Mouse (Mus musculus) cerebellum, adult 9-11 months (tissue): ENCODE data around the gene Snx18.
A peak's percentile ranks its signal among the peaks of the same experiment; 100 is the strongest.

Experiments used
- DNase-seq: peaks from one replicate; pipeline ENCODE4 v3.0.0; 2022

The Snx18 gene

DNA sequence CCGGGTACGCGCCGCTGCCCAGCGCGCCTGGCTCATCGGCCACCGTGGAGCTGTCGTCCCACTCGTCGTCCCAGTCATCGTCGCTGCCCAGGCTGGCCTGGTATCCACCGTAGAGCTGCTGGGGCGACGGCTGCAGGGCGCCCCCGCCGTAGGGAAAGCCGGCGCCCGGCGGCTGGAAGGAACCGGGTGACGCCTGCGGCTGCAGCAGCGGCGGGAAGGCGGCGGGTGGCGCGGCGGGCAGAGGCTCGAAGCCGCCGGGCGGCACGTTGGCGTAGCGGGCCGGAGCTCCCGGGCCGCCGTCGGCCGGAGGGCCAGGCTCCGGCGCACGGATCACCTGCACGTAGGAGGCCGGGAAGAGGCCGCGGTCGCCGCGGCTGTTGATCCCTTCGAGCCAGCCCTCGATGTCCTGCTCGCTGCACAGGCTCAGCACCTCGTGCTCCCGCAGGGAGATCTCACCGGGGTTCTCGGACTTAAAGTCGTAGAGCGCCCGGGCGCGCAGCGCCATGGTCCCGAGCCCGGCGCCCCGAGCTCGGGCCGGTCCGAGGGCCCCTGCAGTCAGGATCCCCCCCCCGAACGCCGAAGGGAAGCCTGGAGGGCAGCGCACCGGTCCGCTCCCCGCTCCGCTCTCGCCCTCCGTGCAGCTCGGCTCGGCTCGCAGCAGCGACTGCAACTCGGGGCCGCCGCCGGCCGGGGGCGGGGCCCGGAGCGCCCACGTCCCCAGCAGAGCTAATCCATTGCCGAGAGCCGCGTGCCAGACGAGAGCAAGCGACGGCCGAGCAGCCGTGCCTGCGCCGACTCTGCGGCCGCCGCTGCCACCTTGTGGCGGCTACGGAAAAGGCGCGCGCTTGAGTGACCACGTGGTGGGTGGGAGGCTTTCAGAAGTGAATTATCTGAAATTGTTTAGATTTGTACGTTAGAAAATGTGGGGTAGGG is at the start of gene Snx18:
Gene Snx18, minus strand, starts transcription at position 674 of the 933 bp plus-strand sequence.
- DNase-seq: peak; percentile 92

DNA sequence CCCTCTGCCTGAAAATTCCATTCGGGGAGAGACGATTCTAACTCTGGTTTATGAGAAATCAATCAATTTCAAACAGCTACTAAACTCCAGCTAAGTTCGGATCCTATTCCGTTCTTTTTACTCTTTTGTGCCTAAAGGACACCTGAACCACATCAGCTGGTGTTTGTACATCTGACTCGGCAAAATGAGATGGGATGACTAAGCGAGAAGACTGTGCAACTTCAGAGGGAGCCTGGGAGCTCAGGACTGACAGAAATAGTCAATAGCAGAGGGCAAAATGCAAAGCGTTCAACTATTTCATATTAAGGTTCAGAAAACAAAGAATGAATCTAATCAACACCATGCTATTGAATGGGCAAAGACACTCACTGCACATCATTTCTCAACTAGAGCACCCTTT is 45.5 kb upstream of the Snx18 start:
- no peak for DNase-seq

DNA sequence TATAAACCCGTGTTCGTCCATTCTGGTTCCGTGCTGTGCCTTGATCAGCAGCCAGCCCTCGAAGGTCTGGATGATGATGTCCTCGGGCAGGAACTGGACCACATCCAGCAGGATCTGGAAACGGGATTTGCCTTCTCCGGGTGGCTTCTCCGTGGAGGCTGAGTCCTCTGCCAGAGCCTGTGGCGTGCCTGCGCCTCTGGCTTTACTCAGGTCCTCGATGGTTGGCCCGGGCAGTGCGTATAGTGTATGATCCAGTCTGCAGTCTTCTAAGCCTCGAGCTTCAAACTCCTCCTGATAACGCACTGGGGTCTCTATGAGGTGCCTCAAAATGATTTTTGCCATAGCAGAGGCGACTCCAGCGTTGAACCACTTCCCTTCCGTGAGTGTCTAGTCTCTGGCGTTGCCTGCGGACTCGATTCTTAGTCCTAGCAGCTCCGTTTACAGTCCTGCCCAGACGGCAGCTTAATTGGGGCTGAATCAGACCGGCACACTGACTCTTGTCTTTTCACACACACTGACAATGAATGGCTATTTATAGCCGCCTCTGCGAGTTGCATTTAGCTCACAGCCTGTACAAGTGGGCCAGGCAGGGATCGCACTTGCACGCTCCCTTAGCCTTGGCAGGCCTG is 44.9 kb upstream of the Snx18 start, which contains the start of gene Hspb3:
Gene Hspb3, minus strand, starts transcription at position 526 of the 629 bp plus-strand sequence.
- DNase-seq: peak; percentile 76

DNA sequence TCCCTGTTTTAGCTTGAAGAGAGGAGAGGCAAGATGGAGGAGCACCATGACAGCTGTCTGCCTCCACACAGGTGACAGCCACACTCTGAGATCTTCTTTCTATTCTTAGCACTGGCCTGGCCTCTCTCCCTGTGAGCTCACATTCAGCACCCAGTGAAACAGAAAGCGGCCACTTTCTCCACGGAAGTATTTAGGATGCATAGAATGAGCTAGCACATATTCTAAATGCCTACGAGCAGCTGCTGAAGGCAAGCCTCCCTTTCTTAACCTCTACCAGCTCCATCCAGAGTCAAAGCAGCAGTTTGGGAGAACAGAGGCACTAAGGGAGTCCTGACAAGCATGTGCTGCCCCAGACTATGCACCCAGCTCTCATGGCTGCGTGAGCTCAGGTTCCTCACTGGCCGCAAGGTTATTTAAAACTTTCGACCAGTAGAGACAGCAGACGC is 43.5 kb upstream of the Snx18 start:
- no peak for DNase-seq

DNA sequence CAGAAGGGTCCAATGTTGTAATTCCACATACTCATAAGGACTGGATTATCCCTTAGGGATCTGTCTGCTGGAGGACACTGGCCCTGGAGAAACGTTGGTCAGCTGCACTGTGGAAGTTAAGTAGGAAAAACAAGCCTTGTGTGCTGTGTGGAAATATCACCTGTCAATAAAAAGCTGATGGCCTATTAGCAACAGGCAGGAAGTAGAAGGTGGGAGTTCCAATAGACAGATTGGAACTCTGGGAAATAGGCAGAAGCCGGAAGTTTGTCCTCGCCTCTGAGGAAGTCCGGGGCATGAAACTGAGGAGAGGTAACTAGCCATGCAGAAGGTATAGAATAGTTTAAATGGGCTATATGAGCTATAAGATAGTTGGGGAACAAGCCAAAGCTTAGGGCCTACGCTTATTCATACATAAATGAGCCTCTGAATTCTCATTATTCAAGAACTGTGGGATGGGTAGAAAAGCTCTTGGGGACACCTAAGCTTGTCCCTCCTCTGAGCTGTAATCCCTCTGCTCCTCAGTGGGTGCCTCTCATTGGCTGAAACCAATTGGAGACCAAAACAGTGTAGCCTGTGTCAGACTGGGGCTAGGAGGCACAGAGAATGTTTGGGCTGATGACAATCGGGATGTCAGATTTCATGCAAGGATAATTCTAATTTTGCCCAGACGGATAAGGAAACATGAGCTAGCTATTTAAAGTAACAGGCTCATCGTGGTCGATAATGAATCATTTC is 42.4 kb upstream of the Snx18 start:
- DNase-seq: no peak

DNA sequence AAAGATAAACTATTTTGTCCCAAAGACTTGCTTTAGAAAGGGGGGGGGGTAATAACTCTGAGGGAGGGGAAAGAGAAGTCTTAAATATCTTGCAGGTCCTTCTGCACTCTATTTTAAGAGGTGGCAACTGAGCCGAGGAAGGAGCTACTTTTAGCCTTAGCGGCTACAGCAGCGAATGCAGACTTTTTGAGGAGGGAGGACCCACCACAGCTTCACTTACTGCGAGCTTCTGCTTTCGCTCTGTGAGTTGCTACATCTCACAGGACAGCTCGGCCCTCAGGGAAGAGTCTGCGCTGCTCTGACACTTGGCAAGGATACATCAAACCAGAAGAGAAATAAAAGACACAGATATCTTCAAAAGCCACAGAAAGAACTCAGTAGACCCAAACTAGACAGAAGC is 38.8 kb upstream of the Snx18 start:
- no peak for DNase-seq

DNA sequence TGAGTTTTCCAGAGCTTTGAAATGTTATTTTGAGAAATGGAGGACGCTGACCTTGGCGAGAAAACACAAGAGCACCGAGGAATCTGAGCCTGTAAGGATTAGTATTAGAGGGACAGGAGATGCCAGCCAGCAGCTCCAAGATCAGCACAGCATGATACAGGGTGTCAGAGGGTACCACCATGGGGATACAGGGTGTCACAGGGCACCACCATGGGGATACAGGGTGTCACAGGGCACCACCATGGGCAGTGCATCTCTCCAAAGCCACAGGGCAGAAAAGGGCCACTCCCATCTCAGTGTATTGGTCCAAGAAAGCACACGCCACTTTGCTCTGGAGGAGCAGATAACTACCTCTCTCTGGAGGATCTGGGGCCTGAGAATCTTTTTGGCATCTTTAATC is 38.3 kb upstream of the Snx18 start:
- no peak for DNase-seq

DNA sequence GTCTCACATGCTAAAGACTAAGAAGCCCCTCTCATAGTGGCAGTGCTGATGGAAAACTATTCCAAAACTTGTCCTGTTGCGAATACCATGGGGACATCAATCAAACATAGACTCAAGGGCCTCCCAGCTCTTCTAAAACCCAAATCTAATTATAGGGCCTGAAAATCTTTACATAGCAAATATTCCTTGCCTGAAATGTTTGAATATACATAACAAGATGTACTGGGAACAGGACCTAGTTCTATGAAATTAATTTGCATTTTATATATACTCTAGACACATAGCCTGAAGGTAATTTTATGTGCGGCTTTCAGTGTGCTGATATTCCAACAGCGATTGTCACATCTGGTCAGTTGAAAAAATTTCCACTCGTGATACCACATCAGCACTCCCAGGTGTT is 37.1 kb upstream of the Snx18 start:
- no peak for DNase-seq

DNA sequence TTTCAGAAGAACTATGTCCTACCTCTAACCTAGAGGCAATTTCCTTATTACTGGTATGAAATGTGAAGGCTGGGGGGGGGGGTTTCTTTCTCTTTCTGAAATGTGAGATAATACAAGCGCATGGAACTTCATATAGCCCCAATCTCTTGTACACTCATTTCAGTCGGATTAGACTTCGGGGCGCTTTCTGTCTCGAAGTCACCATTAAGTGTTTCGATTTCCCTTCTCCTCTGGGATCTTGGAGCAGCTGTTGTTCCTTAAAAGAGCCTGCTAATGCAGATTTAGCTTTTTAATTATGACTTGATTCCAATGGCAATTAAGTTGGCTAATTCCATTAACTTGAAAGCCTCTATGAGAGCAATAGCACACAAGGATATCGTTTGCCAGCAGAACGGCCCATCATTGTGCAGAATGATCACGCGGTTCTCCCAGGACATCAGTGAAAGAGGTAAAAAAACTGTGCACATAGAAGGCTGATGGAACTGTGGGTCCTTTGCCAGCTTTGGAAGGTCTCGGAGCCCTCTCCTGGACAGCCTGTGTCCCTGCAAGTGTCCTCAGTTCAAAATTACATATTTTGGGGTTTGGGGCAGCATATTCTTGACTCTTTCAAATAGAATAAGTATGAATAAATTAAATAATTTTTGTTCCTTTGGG is 22.7 kb upstream of the Snx18 start:
- DNase-seq: no peak

DNA sequence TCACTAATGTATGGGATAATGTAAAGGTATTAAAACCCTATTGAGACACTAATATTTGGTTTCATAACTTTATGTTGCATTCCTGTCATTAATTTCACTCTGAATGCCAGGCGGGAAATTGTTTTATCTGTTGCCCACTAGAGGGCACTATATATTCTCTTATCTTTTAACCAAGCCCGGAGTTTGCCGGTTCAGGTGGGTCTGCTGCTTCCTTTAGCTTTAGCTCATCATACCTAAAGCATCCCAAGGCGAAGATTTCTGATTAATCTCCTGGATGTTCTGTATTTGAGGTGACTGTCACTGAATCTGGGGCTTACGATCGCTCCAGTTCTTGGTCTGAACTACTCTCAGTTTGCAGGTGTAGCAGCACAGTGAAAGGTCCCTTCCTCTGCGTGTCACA is 20.6 kb upstream of the Snx18 start:
- DNase-seq: no peak

DNA sequence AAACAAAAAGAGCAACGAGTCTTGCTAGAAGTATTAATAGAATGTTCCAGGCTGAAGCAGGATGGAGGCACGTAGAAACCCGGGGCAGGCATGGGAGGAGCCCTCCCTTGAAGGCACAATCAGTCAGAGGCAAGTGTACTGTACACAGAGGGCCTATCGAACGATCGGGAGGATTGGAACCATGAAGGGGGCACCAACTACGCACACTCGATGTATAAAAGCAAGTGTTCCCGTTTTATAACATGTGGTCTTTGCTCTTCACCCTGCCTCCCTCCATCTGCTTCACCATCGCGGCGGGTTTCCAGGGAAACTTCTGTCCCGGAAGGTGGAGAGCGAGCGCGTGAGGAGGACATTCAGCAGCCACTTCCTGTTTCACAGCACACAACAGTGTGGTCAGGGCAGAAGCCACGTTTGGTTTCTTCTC is 17.4 kb upstream of the Snx18 start:
- DNase-seq: no peak

DNA sequence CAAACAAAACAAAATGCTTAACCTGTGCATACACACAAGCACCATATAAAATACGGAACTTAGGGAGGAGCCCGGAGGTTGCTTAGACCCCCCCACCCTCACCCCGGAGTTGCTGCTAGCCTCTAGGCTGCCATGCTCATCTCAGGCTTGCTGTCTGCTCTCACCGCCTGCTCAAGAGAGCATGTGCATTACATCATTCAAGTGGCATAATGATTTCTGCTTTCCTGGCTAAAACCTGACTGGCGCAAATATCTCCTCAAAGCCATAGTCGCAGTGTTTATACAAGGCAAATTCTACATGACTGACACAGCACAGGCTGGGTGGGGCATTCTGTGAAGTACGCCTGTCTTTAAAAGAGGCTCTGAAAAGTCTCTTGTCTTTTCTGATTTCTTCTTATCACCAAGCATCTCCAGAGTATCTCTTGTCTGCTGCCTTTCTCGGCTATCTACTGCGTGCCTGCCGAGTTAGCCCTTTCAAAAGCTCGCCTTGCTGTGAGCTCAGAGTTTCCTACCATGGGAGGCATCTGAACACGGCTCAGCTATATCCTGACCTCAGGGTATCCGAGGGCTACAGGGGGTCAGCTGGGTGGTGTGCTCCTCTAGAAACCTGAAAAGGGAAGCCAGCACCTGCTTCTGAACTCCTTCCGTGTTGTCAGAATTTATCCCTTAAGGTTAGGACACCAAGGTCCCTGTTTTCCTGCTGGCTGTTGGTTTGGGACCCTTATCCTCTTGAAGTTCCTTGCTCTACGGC is 16.5 kb upstream of the Snx18 start:
- no peak for DNase-seq

DNA sequence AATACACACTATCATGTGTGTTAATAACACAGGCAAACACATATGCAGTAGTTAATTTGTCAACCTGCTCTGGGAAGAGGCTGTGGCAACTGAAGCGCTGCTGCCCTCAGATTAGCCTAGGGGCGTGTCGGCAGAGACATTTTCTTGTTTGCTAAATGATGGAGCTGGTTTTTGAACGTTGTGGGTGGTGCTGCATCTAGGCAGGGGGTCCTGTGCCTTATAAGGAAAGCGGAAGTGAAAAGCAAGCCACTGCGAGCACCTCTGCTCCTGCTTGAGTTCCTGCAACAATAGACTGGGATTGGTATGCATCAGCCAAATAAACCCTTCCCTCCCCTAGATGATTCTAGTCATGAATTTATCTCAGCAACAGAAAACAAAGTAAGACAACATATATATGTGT is 14.1 kb upstream of the Snx18 start:
- DNase-seq: no peak

DNA sequence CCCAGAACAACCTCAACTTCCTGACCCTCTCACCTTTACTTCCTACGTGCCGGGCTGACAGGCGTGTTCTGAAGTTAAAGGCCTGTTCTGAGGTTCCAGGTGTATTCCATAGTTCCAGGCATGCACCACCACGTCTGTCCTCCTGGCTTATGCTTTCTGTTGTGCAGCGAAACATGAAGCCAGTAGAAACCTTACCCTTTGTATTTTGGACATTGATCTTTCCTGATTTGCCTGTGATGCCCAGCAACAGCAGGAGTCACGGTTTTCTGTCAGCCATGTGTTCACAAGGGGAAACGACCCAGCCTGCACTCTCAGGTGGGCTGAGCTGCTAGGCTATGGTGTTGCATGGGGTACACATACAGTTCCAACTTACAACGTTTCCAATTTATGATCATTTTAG is 9.2 kb upstream of the Snx18 start:
- no peak for DNase-seq

DNA sequence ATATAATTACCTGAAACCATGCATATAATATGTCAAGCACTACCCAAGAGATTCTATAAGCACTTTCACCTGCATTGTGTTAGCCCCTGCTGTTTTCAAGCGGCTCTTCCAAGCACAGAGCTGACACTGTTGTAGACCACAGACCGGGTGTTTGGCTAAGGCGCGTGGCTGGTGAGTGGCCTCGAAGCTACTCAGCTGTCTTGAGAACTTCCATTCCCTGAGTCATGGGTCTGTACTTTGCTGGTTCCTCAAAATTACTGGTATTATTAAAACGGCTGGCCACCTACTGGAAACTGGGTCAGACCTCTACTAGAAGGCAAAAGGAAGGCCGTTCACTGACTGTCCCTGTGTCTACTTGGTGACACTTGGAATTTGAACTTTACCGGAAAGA is 4.5 kb upstream of the Snx18 start:
- no peak for DNase-seq

DNA sequence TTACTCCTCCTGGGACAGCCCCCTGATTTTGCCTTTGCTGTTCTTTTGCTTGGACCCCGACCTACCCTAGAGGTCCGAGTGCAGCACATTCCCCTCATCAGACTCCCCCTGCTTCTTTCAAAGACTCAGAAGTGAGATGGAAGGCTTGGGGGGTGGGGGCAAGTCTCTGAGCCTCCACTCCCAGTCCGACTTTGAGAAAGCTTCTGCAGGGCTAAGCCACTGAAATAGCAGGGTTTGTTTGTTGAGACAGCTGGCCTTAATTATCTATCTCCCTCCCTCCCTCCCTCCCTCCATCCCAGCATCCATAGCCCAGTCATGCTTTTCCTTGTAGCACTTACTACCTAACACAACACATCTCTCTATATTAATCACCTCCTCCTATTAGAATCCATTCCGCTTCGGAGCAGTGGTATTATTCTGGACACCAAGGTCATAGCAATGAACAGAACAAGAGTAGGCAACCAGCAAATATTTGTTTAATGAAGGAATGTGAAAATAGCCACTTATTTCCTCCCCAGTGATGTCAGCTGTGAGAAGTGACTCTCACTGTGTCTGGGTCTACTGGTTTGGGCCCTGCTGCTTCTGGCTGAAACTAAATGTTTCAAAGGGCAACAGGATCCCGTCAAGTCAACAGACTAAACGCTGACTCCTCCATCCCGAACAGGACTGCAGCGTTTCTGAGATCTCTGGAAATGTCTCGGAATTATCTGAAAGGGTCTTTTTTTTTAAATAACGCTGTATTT is 3.9 kb upstream of the Snx18 start:
- DNase-seq: no peak

DNA sequence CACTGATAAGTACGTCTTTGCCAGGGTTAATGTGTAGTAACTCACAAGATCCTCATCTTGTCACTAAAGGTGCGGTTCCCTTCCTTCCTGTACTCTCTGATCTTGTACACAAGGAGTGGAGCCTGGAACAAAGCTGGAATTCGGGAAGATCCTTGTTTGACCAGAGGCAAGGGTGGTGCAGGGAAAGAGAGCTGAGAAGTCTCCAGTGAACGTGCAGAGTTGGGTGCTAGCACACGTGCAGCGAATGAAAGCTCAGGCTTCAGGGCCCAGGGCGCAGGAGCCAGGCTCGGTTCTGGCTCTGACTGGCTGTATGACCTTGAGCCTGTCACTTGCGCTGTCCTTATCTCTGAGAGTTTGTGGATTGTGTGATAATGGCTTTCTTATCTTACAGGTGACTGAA is 639 bp upstream of the Snx18 start:
- no peak for DNase-seq

DNA sequence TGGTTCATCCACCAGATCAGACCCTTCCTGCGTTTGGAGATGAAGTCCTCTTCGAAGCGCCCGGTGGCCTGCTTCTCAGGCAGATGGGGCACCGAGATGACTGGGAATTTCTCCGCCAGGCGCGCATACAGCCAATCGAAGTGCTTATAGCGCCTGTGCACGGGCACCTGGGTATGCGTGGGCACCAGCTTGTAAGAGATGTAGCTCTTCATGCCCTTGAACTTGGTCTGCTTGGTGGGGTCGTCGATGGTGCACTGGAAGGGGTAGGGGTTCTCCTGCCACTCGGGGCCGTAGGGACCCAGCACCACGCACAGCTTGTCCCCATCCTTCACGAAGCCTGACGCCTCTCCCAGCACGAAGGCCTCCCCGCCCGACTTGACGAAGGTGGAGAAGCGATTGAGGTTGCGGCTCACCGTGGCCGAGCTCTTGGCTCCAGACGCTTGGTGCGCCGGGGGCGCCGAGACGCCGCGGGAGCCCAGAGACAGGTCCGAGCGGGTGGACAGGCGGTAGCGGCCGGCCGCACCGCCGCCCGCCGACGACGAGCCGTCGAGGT is 950 bp downstream of the Snx18 start:
- DNase-seq: no peak

DNA sequence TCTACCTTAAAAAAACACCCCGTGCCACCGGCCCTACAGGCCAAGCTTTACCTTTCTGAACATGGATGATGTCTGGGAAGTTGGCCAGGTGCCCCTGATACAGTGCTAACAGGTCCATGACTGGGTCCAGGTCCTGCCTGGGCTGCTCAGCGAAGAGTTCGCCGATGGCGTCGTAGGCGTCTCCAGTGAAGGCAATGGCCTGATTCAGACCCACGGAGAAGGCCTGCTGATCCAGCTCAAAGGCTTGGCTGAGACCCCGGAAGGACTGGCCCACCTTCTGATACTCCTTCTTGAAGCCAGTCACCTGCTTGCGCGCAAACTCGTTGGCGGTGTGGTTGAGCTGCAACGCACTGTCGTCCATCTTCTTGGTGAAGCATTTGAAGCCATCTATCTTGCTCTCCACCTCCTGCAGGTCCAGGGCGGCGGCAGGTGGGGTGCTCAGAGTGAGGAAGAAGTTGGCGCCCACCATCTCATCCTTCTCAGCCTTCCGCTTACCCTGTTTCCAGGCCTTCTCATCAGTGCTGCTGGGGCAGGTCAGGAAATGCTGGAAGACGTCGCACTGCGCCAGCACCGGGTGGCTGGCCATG is 1.5 kb downstream of the Snx18 start:
- peak; percentile 61 for DNase-seq

DNA sequence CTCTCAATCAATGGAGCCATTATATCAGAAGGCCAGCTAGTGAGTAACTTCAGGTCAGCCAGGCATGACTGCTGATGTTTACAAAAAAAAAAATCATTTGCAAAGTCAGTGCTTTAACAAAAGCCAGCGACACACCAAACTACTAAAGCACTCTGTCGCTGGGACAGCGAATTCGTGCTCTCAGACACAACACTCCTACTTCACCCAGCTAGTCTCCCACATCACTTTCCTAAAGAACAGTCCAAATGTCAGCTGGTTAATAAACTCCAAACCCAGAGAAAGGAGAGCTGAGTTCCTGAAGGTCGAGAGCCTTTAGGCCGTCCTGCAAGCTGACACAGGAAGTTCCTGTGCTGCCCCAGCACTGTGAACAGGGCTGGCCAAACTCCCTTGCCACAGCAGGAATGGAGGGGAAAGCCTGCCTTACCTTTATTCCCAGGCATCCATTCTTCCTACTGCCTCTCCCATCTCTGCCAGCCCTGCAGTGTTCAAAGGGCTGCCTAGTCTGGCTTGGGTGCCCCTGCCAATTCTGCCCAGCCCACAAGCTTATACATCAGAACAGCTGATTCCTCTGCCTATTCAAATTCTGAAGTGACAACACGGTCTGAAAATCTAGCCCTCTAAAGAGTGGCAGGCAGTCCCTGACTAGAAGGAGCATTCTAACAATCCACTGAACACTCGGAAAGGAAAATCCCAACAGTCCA is 2.2 kb downstream of the Snx18 start:
- DNase-seq: no peak
